Comparison of ENCODE assay signal across 25 mouse cellular contexts in genomic region chr15:91463857-91464435, GRCm38 (mm10).
DNase-seq lines count a peak whose midpoint lies in the region; ATAC-seq and TF ChIP-seq lines count a peak whose summit lies in the region.
"Had no signal": no experiment of that assay in that cellular context is flagged by ENCODE, and none has a peak within 500 bp of the region (broad histone marks: within the 10 kb centered on the region; RNA-seq: fewer than 3 reads in every experiment).

No protein-coding gene starts in this region.

- H3K4me1 ChIP-seq in cerebellum, adult 2 months (ENCODE audit: control insufficient read depth, insufficient read depth, low read length) = peaks cover 4% of the 10 kb centered on the region; the same call in 1 of the 2 replicates
- H3K4me1 ChIP-seq in forebrain, postnatal 0 days (ENCODE audit: insufficient read depth) = 0 out of 2 replicates have a peak, but pooled peaks cover 8% of the 10 kb centered on the region
- peaks cover 5% of the 10 kb centered on the region for H3K4me1 ChIP-seq in forebrain, embryonic 13.5 days
- H3K4me1 ChIP-seq in lung, embryonic 16.5 days (replicated peaks; ENCODE audit: control insufficient read depth, insufficient read depth, low read length) = peaks cover 7% of the 10 kb centered on the region
- H3K4me1 ChIP-seq: embryonic facial prominence, embryonic 10.5 days; embryonic facial prominence, embryonic 13.5 days; heart, embryonic 10.5 days had no signal

- H3K36me3 ChIP-seq in forebrain, postnatal 0 days (ENCODE audit: insufficient read depth) = no peaks in the 10 kb centered on the region
- H3K36me3 ChIP-seq in forebrain, embryonic 13.5 days (ENCODE audit: poor library complexity, severe bottlenecking) = no peaks in the 10 kb centered on the region
- H3K36me3 ChIP-seq in lung, embryonic 16.5 days (ENCODE audit: control insufficient read depth, insufficient read depth, low read length) = no peaks in the 10 kb centered on the region
- H3K36me3 ChIP-seq: embryonic facial prominence, embryonic 10.5 days; embryonic facial prominence, embryonic 13.5 days; heart, embryonic 10.5 days; heart, embryonic 13.5 days; hindbrain, embryonic 12.5 days; hindbrain, embryonic 15.5 days had no signal

- H3K4me3 ChIP-seq in cerebellum, adult 2 months (replicated peaks; ENCODE audit: insufficient read depth, low read depth, low read length) = no peak overlapping the region
- no peak overlapping the region for H3K4me3 ChIP-seq in forebrain, postnatal 0 days (ENCODE audit: low read depth, low read length)
- H3K4me3 ChIP-seq in forebrain, embryonic 13.5 days = no peak overlapping the region
- H3K4me3 ChIP-seq in lung, embryonic 16.5 days (ENCODE audit: low read length) = no peak overlapping the region
- H3K4me3 ChIP-seq: embryonic facial prominence, embryonic 10.5 days; embryonic facial prominence, embryonic 13.5 days; erythroblast, embryonic 14.5 days; heart, adult 2 months; heart, embryonic 10.5 days; heart, embryonic 13.5 days; hindbrain, embryonic 12.5 days; hindbrain, embryonic 15.5 days had no signal

- TF ChIP-seq CTCF in cerebellum, adult 2 months (IDR thresholded peaks at IDR 0.05; ENCODE audit: borderline replicate concordance, insufficient read depth, low read depth, low read length) = no peak
- no peak for TF ChIP-seq CTCF in forebrain, postnatal 0 days (IDR thresholded peaks at IDR 0.05; ENCODE audit: low read depth)

- H3K9ac ChIP-seq in forebrain, postnatal 0 days = no peak overlapping the region
- no peak overlapping the region for H3K9ac ChIP-seq in forebrain, embryonic 13.5 days
- H3K9ac ChIP-seq in lung, embryonic 16.5 days (ENCODE audit: low read length) = no peak overlapping the region
- H3K9ac ChIP-seq: embryonic facial prominence, embryonic 13.5 days; heart, embryonic 13.5 days; hindbrain, embryonic 12.5 days; hindbrain, embryonic 15.5 days had no signal

- no peaks in the 10 kb centered on the region for H3K9me3 ChIP-seq in forebrain, postnatal 0 days (ENCODE audit: low read length)
- H3K9me3 ChIP-seq in forebrain, embryonic 13.5 days (replicated peaks) = no peaks in the 10 kb centered on the region
- H3K9me3 ChIP-seq in lung, embryonic 16.5 days (ENCODE audit: control insufficient read depth, low read length) = no peaks in the 10 kb centered on the region
- H3K9me3 ChIP-seq: embryonic facial prominence, embryonic 10.5 days; embryonic facial prominence, embryonic 13.5 days; heart, embryonic 10.5 days; heart, embryonic 13.5 days; hindbrain, embryonic 12.5 days; hindbrain, embryonic 15.5 days had no signal

- H3K27ac ChIP-seq in cerebellum, adult 2 months (ENCODE audit: insufficient read depth, low read length) = peak overlapping the region; percentile 87; the same call in 1 of the 2 replicates
- H3K27ac ChIP-seq in forebrain, postnatal 0 days (ENCODE audit: low read depth, low read length) = no peak overlapping the region
- H3K27ac ChIP-seq in forebrain, embryonic 13.5 days = no peak overlapping the region
- H3K27ac ChIP-seq in lung, embryonic 16.5 days (ENCODE audit: low read length) = no peak overlapping the region
- H3K27ac ChIP-seq: embryonic facial prominence, embryonic 10.5 days; embryonic facial prominence, embryonic 13.5 days; heart, adult 2 months; heart, embryonic 10.5 days; heart, embryonic 13.5 days; hindbrain, embryonic 12.5 days; hindbrain, embryonic 15.5 days had no signal

- H3K4me2 ChIP-seq in forebrain, postnatal 0 days (ENCODE audit: low read depth) = no peak overlapping the region
- H3K4me2 ChIP-seq in forebrain, embryonic 13.5 days = no peak overlapping the region
- H3K4me2 ChIP-seq in lung, embryonic 16.5 days (ENCODE audit: low read depth, low read length) = no peak overlapping the region
- H3K4me2 ChIP-seq: embryonic facial prominence, embryonic 13.5 days; heart, embryonic 13.5 days; hindbrain, embryonic 12.5 days; hindbrain, embryonic 15.5 days had no signal

- DNase-seq in cerebellum, adult 2 months = no peak
- no peak for DNase-seq in cerebellum, postnatal 10 days
- peak; percentile 32 for DNase-seq in forebrain, postnatal 0 days
- no peak for DNase-seq in lung, postnatal 10 days
- peak; percentile 22 for DNase-seq in brain, embryonic 18.5 days (ENCODE audit: low read depth, low spot score)
- no peak for DNase-seq in urinary bladder, postnatal 36 days (ENCODE audit: low spot score in 2 of 2)
- DNase-seq: adrenal gland, adult 8-10 months; adrenal gland, postnatal 25 days; embryo, embryonic 11 days; gastrocnemius, postnatal 10 days; gastrocnemius, postnatal 36 days; heart, adult 2 months; heart, postnatal 14 days; heart, postnatal 4 days had no signal

- ATAC-seq in forebrain, postnatal 0 days = peak; percentile 66
- ATAC-seq in forebrain, embryonic 13.5 days = no peak; the same call in 1 of the 2 replicates
- ATAC-seq in lung, embryonic 16.5 days (ENCODE audit: low read depth) = peak; percentile 64
- ATAC-seq: activated CD4-positive, CD25-positive, alpha-beta regulatory T cell, adult 4 months; intestine, postnatal 0 days had no signal

- no peak for TF ChIP-seq POLR2A in cerebellum, adult 2 months (IDR thresholded peaks at IDR 0.05; ENCODE audit: borderline replicate concordance, insufficient read depth, low read length)

- no peaks in the 10 kb centered on the region for H3K27me3 ChIP-seq in cerebellum, adult 2 months (ENCODE audit: control insufficient read depth, insufficient read depth, low read length)
- no peaks in the 10 kb centered on the region for H3K27me3 ChIP-seq in forebrain, postnatal 0 days (ENCODE audit: insufficient read depth, low read length)
- H3K27me3 ChIP-seq in forebrain, embryonic 13.5 days = no peaks in the 10 kb centered on the region
- no peaks in the 10 kb centered on the region for H3K27me3 ChIP-seq in lung, embryonic 16.5 days (ENCODE audit: control insufficient read depth, insufficient read depth, low read depth, low read length)
- H3K27me3 ChIP-seq: embryonic facial prominence, embryonic 13.5 days; heart, embryonic 13.5 days; hindbrain, embryonic 12.5 days; hindbrain, embryonic 15.5 days had no signal

- WGBS in cerebellum, adult 2 months = 88% methylated on average over 10 of the region's 10 CpGs
- WGBS in forebrain, postnatal 0 days = 64% methylated on average over 10 of the region's 10 CpGs
- WGBS in forebrain, embryonic 13.5 days = 89% methylated on average over 10 of the region's 10 CpGs
- WGBS in lung, embryonic 16.5 days = 50% methylated on average over 10 of the region's 10 CpGs

Comparison
In these comparisons a context has a peak if more than half of its experiments do, and no peak if none do; other contexts are left out.
1. DNase-seq: peak in forebrain, postnatal 0 days (single experiment) and brain, embryonic 18.5 days (single experiment); none in cerebellum, adult 2 months (0 of 2), cerebellum, postnatal 10 days (0 of 2), lung, postnatal 10 days (single experiment) and urinary bladder, postnatal 36 days (0 of 2).